Mouse (Mus musculus) gonadal fat pad, adult 2 months (tissue): ENCODE measurements around the gene Edn1. TPM values are rescaled to one million over a fixed set of nuclear protein-coding genes. Genes with fewer than 3 reads are reported as not detected.

ENCODE experiments used
- DNase-seq: peaks from one replicate; pipeline ENCODE4 v3.0.0-alpha.2; 2012; ENCODE audit warnings: low read depth
- polyA plus RNA-seq: library from polyadenylated mRNA; depleted of rRNA; stranded (reverse); fragments of >200 nt; gene quantifications from 2 replicates; pipeline ENCODE4 v1.2.3, GENCODE M21; 2012; rRNA removed

The Edn1 gene
- polyA plus RNA-seq, 1 experiment, result 3.3 TPM

GRCm38 (mm10) chr13:42315628-42316027 is 14.4 kb downstream of the Edn1 start:
- no peak for DNase-seq

- no peak for DNase-seq
Observed at GRCm38 (mm10) chr13:42317808-42318207, 16.5 kb downstream of the Edn1 start.

GRCm38 (mm10) chr13:42328576-42328975 is 27.3 kb downstream of the Edn1 start:
- no peak for DNase-seq

- no peak for DNase-seq
Observed at GRCm38 (mm10) chr13:42331104-42331503, 29.8 kb downstream of the Edn1 start.

GRCm38 (mm10) chr13:42334981-42335380 is 33.7 kb downstream of the Edn1 start:
- no peak for DNase-seq

GRCm38 (mm10) chr13:42336414-42336813 is 35.1 kb downstream of the Edn1 start:
- DNase-seq, result no peak

- DNase-seq, result no peak
Observed at GRCm38 (mm10) chr13:42337072-42337471, 35.8 kb downstream of the Edn1 start.

GRCm38 (mm10) chr13:42339466-42339865 is 38.2 kb downstream of the Edn1 start:
- DNase-seq, result no peak

- DNase-seq, result no peak
Observed at GRCm38 (mm10) chr13:42341871-42342532, 40.7 kb downstream of the Edn1 start.

GRCm38 (mm10) chr13:42345439-42345838 is 44.2 kb downstream of the Edn1 start:
- no peak for DNase-seq

- DNase-seq, result no peak
Observed at GRCm38 (mm10) chr13:42346414-42346813, 45.1 kb downstream of the Edn1 start.

GRCm38 (mm10) chr13:42351675-42352074 is 50.4 kb downstream of the Edn1 start:
- DNase-seq, result no peak

Other genes with a start within 250 kb of the Edn1 start
- gene Hivep1, start 249.5 kb upstream of the Edn1 start, polyA plus RNA-seq, result 18.9 and 19.5 TPM in 2 replicates